Mouse (Mus musculus) left cerebral cortex, adult 11 months (tissue): ENCODE data around the gene Pcsk6.

Source experiments
- DNase-seq: peaks from one replicate; pipeline ENCODE4 v3.0.0; 2022; ENCODE audit warnings: low spot score

Pcsk6 gene

GRCm38 (mm10) chr7:66001797-66002196, 140.3 kb downstream of the Pcsk6 start:
- DNase-seq, result no peak

- no peak for DNase-seq
Measured at GRCm38 (mm10) chr7:66003447-66003846, 141.9 kb downstream of the Pcsk6 start.

GRCm38 (mm10) chr7:66003865-66004638, 142.5 kb downstream of the Pcsk6 start:
- DNase-seq, result no peak

GRCm38 (mm10) chr7:66005066-66005465, 143.5 kb downstream of the Pcsk6 start:
- no peak for DNase-seq

GRCm38 (mm10) chr7:66008161-66008891, 146.8 kb downstream of the Pcsk6 start:
- no peak for DNase-seq

- no peak for DNase-seq
Measured at GRCm38 (mm10) chr7:66008892-66009273, 147.3 kb downstream of the Pcsk6 start.

- DNase-seq, result no peak
Measured at GRCm38 (mm10) chr7:66010518-66010917, 149.0 kb downstream of the Pcsk6 start.

GRCm38 (mm10) chr7:66027747-66028146, 166.2 kb downstream of the Pcsk6 start:
- DNase-seq, result no peak

- DNase-seq, result no peak
Measured at GRCm38 (mm10) chr7:66028766-66029512, 167.4 kb downstream of the Pcsk6 start.

- no peak for DNase-seq
Measured at GRCm38 (mm10) chr7:66036809-66037208, 175.3 kb downstream of the Pcsk6 start.

- DNase-seq, result no peak
Measured at GRCm38 (mm10) chr7:66038261-66038660, 176.7 kb downstream of the Pcsk6 start.

- DNase-seq, result no peak
Measured at GRCm38 (mm10) chr7:66038730-66039129, 177.2 kb downstream of the Pcsk6 start.

- DNase-seq, result no peak
Measured at GRCm38 (mm10) chr7:66040026-66040814, 178.7 kb downstream of the Pcsk6 start.

- no peak for DNase-seq
Measured at GRCm38 (mm10) chr7:66043552-66044459, 182.3 kb downstream of the Pcsk6 start, which contains the start of gene Gm45213. TSS of gene Gm45213 (plus strand) at chr7:66043602.

GRCm38 (mm10) chr7:66044617-66045016, 183.1 kb downstream of the Pcsk6 start:
- no peak for DNase-seq

- DNase-seq, result no peak
Measured at GRCm38 (mm10) chr7:66046921-66047918, 185.7 kb downstream of the Pcsk6 start.

GRCm38 (mm10) chr7:66047975-66048374, 186.4 kb downstream of the Pcsk6 start:
- no peak for DNase-seq

- DNase-seq, result no peak
Measured at GRCm38 (mm10) chr7:66048446-66049230, 187.1 kb downstream of the Pcsk6 start.
